Comparison of ENCODE assay signal across 9 mouse cellular contexts in genomic region chr5:139388694-139389675, GRCm38 (mm10). TPM values are rescaled to one million over a fixed set of nuclear protein-coding genes. Genes with fewer than 3 reads are reported as not detected.
DNase-seq lines count a peak whose midpoint lies in the region; ATAC-seq lines count a peak whose summit lies in the region.
"Had no signal": no experiment of that assay in that cellular context is flagged by ENCODE, and none has a peak within 500 bp of the region (broad histone marks: within the 10 kb centered on the region; RNA-seq: fewer than 3 reads in every experiment).

No protein-coding gene starts in this region.

- 72% methylated on average over 17 of the region's 17 CpGs for WGBS in heart, embryonic 14.5 days
- 80% methylated on average over 17 of the region's 17 CpGs for WGBS in forebrain, embryonic 16.5 days
- 77% methylated on average over 17 of the region's 17 CpGs for whole genome bisulfite sequencing in limb, embryonic 10.5 days

- no peak for ATAC-seq in heart, embryonic 14.5 days (ENCODE audit: insufficient number of reproducible peaks, insufficient read depth, low FRiP score, low read depth)
- ATAC-seq in activated CD4-positive, CD25-positive, alpha-beta regulatory T cell, adult 4 months: peak; percentile 40
- ATAC-seq in forebrain, embryonic 16.5 days: peak; percentile 15; the same call in 1 of the 2 replicates

- H3K9ac ChIP-seq in heart, embryonic 14.5 days (ENCODE audit: low read length): peak overlapping the region; percentile 25; the same call in 1 of the 2 replicates
- H3K9ac ChIP-seq in forebrain, embryonic 16.5 days (replicated peaks; ENCODE audit: low read depth, low read length): no peak overlapping the region

- no peak for DNase-seq in heart, postnatal 36 days
- no peak for DNase-seq in limb, embryonic 10.5 days (ENCODE audit: low spot score)
- DNase-seq in naive thymus-derived CD4-positive, alpha-beta T cell, adult 2 months (ENCODE audit: low read depth): peak; percentile 48
- no peak for DNase-seq in ovary, postnatal 14 days (ENCODE audit: low spot score)
- no peak for DNase-seq in embryo, embryonic 10.5 days (ENCODE audit: low spot score)

- peak overlapping the region; percentile 29 to 59 for H3K27ac ChIP-seq in heart, embryonic 14.5 days (replicated peaks in 1 of 2; ENCODE audit: control insufficient read depth in 1 of 2, insufficient read depth in 1 of 2, low read depth in 2 of 2, low read length in 2 of 2)
- no peak overlapping the region for H3K27ac ChIP-seq in forebrain, embryonic 16.5 days (ENCODE audit: low read length)
- peak overlapping the region; percentile 86 for H3K27ac ChIP-seq in limb, embryonic 10.5 days

- peaks cover 22% of the 10 kb centered on the region for H3K36me3 ChIP-seq in heart, embryonic 14.5 days (ENCODE audit: control insufficient read depth, insufficient read depth, low read length)
- no peaks in the 10 kb centered on the region for H3K36me3 ChIP-seq in forebrain, embryonic 16.5 days (ENCODE audit: control insufficient read depth, insufficient read depth)
- peaks cover 6% of the 10 kb centered on the region; the same call in 1 of the 2 replicates for H3K36me3 ChIP-seq in limb, embryonic 10.5 days

- H3K4me3 ChIP-seq in heart, embryonic 14.5 days (ENCODE audit: control insufficient read depth in 1 of 2, insufficient read depth in 1 of 2, low read depth in 1 of 2, low read length in 2 of 2): no peak overlapping the region
- no peak overlapping the region for H3K4me3 ChIP-seq in forebrain, embryonic 16.5 days (replicated peaks; ENCODE audit: low read length)
- H3K4me3 ChIP-seq in limb, embryonic 10.5 days: peak overlapping the region; percentile 6; the same call in 1 of the 2 replicates

- H3K9me3 ChIP-seq in heart, embryonic 14.5 days (ENCODE audit: control insufficient read depth, low read length): no peaks in the 10 kb centered on the region
- H3K9me3 ChIP-seq in forebrain, embryonic 16.5 days (ENCODE audit: control insufficient read depth, low read length): no peaks in the 10 kb centered on the region
- H3K9me3 ChIP-seq in limb, embryonic 10.5 days (replicated peaks): no peaks in the 10 kb centered on the region

- 0 out of 2 replicates have a peak overlapping the region, but pooled peaks have one; percentile 2 for H3K4me2 ChIP-seq in heart, embryonic 14.5 days (ENCODE audit: low read length)
- H3K4me2 ChIP-seq in forebrain, embryonic 16.5 days (ENCODE audit: low read length): no peak overlapping the region

- H3K27me3 ChIP-seq in heart, embryonic 14.5 days (ENCODE audit: control insufficient read depth, insufficient read depth, low read length): no peaks in the 10 kb centered on the region
- no peaks in the 10 kb centered on the region for H3K27me3 ChIP-seq in forebrain, embryonic 16.5 days (replicated peaks; ENCODE audit: control insufficient read depth, insufficient read depth, low read length)
- H3K27me3 ChIP-seq in limb, embryonic 10.5 days (ENCODE audit: low read depth, poor library complexity, severe bottlenecking): no peaks in the 10 kb centered on the region

- intact Hi-C loops in heart, postnatal 36 days (cut with DNase I): no loop called here

- H3K4me1 ChIP-seq in heart, embryonic 14.5 days (ENCODE audit: control insufficient read depth in 2 of 2, insufficient read depth in 2 of 2, low read length in 2 of 2): peaks cover 38 to 52% of the 10 kb centered on the region in 2 experiments
- H3K4me1 ChIP-seq in forebrain, embryonic 16.5 days (replicated peaks; ENCODE audit: control insufficient read depth, insufficient read depth, low read length): peaks cover 3% of the 10 kb centered on the region
- H3K4me1 ChIP-seq in limb, embryonic 10.5 days: peaks cover 54% of the 10 kb centered on the region

RNA-seq across cellular contexts. Expression of gene Gpr146, which starts 11.5 kb away (rescaled TPM):
- 9.3 and 9.5 TPM in 2 replicates for polyA plus RNA-seq in heart, embryonic 14.5 days (2014; fragmentation: Nextera tagmentation; extraction: Ambion mirVana)
- total RNA-seq in heart, postnatal 36 days (2021): 10 to 100 TPM; 43.6 to 56.2 TPM
- polyA plus RNA-seq in activated CD4-positive, CD25-positive, alpha-beta regulatory T cell, adult 4 months (2017; shearing (Covaris generic)): 1 to 10 TPM; 8.1 to 8.8 TPM
- 1.5 and 1.8 TPM in 2 replicates for polyA plus RNA-seq in forebrain, embryonic 16.5 days (2015; fragmentation: Nextera tagmentation; extraction: Ambion mirVana)
- polyA plus RNA-seq in limb, embryonic 10.5 days (2016; fragmentation: Nextera tagmentation; extraction: Ambion mirVana): 2.2 and 2.3 TPM in 2 replicates

RNA-seq across cellular contexts. Expression of gene C130050O18Rik, which starts 16.1 kb away (rescaled TPM):
- polyA plus RNA-seq in heart, embryonic 14.5 days (2014; fragmentation: Nextera tagmentation; extraction: Ambion mirVana): 0.32 and 0.36 TPM in 2 replicates
- under 1 TPM; 0.62 to 0.64 TPM for total RNA-seq in heart, postnatal 36 days (2021)
- not detected for polyA plus RNA-seq in activated CD4-positive, CD25-positive, alpha-beta regulatory T cell, adult 4 months (2017; shearing (Covaris generic))
- polyA plus RNA-seq in forebrain, embryonic 16.5 days (2015; fragmentation: Nextera tagmentation; extraction: Ambion mirVana): 0.21 and 0.37 TPM in 2 replicates
- polyA plus RNA-seq in limb, embryonic 10.5 days (2016; fragmentation: Nextera tagmentation; extraction: Ambion mirVana): 0.16 and 0.56 TPM in 2 replicates

RNA-seq across cellular contexts. Expression of gene Gper1, which starts 34.0 kb away (rescaled TPM):
- polyA plus RNA-seq in heart, embryonic 14.5 days (2014; fragmentation: Nextera tagmentation; extraction: Ambion mirVana): 1.3 and 1.8 TPM in 2 replicates
- 1 to 10 TPM; 1.7 to 2.0 TPM for total RNA-seq in heart, postnatal 36 days (2021)
- not detected for polyA plus RNA-seq in activated CD4-positive, CD25-positive, alpha-beta regulatory T cell, adult 4 months (2017; shearing (Covaris generic))
- polyA plus RNA-seq in forebrain, embryonic 16.5 days (2015; fragmentation: Nextera tagmentation; extraction: Ambion mirVana): 8.7 and 9.0 TPM in 2 replicates
- polyA plus RNA-seq in limb, embryonic 10.5 days (2016; fragmentation: Nextera tagmentation; extraction: Ambion mirVana): 0.19 and 0.39 TPM in 2 replicates

RNA-seq across cellular contexts. Expression of gene Cyp2w1, which starts 36.6 kb away (rescaled TPM):
- polyA plus RNA-seq in heart, embryonic 14.5 days (2014; fragmentation: Nextera tagmentation; extraction: Ambion mirVana): not detected in 2 replicates
- not detected for total RNA-seq in heart, postnatal 36 days (2021)
- polyA plus RNA-seq in activated CD4-positive, CD25-positive, alpha-beta regulatory T cell, adult 4 months (2017; shearing (Covaris generic)): not detected
- polyA plus RNA-seq in forebrain, embryonic 16.5 days (2015; fragmentation: Nextera tagmentation; extraction: Ambion mirVana): not detected in 2 replicates
- not detected in 2 replicates for polyA plus RNA-seq in limb, embryonic 10.5 days (2016; fragmentation: Nextera tagmentation; extraction: Ambion mirVana)
- total RNA-seq: layer of hippocampus, postnatal 25 days had no signal

RNA-seq across cellular contexts. Expression of gene Cox19, which starts 37.8 kb away (rescaled TPM):
- polyA plus RNA-seq in heart, embryonic 14.5 days (2014; fragmentation: Nextera tagmentation; extraction: Ambion mirVana): 89.4 and 91.8 TPM in 2 replicates
- total RNA-seq in heart, postnatal 36 days (2021): 10 to 100 TPM; 80.4 to 83.7 TPM
- polyA plus RNA-seq in activated CD4-positive, CD25-positive, alpha-beta regulatory T cell, adult 4 months (2017; shearing (Covaris generic)): 10 to 100 TPM; 62.8 to 67.6 TPM
- 90.6 and 97.9 TPM in 2 replicates for polyA plus RNA-seq in forebrain, embryonic 16.5 days (2015; fragmentation: Nextera tagmentation; extraction: Ambion mirVana)
- polyA plus RNA-seq in limb, embryonic 10.5 days (2016; fragmentation: Nextera tagmentation; extraction: Ambion mirVana): 110 and 118 TPM in 2 replicates
